Mouse (Mus musculus): ENCODE data around the gene Olfr1461.

The Olfr1461 gene

GRCm38 (mm10) chr19:13162700-13163099, at the start of gene Olfr1461:
Olfr1461 (plus strand) TSS chr19:13163000.
- DNase-seq (ENCODE audit: low spot score), result no peak

- DNase-seq (ENCODE audit: low spot score), result no peak
These were observed 13.4 kb upstream of the Olfr1461 start, which contains the start of gene Olfr1459 for GRCm38 (mm10) chr19:13149449-13149848. Olfr1459 (minus strand) TSS chr19:13149549.

GRCm38 (mm10) chr19:13185434-13185833, 22.6 kb downstream of the Olfr1461 start, which contains the start of gene Olfr1462:
Olfr1462 (plus strand) TSS chr19:13185734.
- DNase-seq (ENCODE audit: low spot score), result no peak
